Mouse (Mus musculus): ENCODE measurements around the gene Dnmt3c. TPM values are rescaled to one million over a fixed set of nuclear protein-coding genes. Genes with fewer than 3 reads are reported as not detected.
"Not testable (repeated sequence)": the region's sequence is repeated elsewhere in the genome, so short reads cannot be mapped to it uniquely, and the experiment has no call there.

The Dnmt3c gene
- 0.06 and 0.10 TPM in 2 replicates for polyA plus RNA-seq (2012; rRNA removed)

GRCm38 (mm10) chr2:153696352-153696751 lies at the start of gene Dnmt3c:
Gene Dnmt3c (plus strand): TSS chr2:153696652.
- H3K27me3 ChIP-seq (ENCODE audit: control insufficient read depth, insufficient read depth, low read length) = no peaks in the 10 kb centered on the region
- no peak for TF ChIP-seq CTCF (IDR thresholded peaks at IDR 0.05; ENCODE audit: borderline replicate concordance, insufficient read depth, low read depth, low read length)
- H3K27ac ChIP-seq (ENCODE audit: insufficient read depth, low read length) = no peak within 1 kb of the TSS
- DNase-seq = no peak
- no peak within 1 kb of the TSS for H3K4me3 ChIP-seq (replicated peaks; ENCODE audit: insufficient read depth, low read depth, low read length)
- H3K4me1 ChIP-seq (ENCODE audit: control insufficient read depth, insufficient read depth, low read length) = no peaks in the 10 kb centered on the region

- TF ChIP-seq CTCF (IDR thresholded peaks at IDR 0.05; ENCODE audit: borderline replicate concordance, insufficient read depth, low read depth, low read length) = no peak
- no peak for TF ChIP-seq POLR2A (IDR thresholded peaks at IDR 0.05; ENCODE audit: borderline replicate concordance, insufficient read depth, low read length)
- Histone ChIP-seq H3K4me1 (ENCODE audit: control insufficient read depth, insufficient read depth, low read length) (peaks cover 5% of the 10 kb centered on the region; the same call in 1 of the 2 replicates), H3K27me3 (ENCODE audit: control insufficient read depth, insufficient read depth, low read length) (no peaks in the 10 kb centered on the region), H3K27ac (ENCODE audit: insufficient read depth, low read length) (no peak overlapping the region), H3K4me3 (replicated peaks; ENCODE audit: insufficient read depth, low read depth, low read length) (peak overlapping the region; percentile 63)
- DNase-seq = no peak
- WGBS = 17% methylated on average over 14 of the region's 14 CpGs
Measured at GRCm38 (mm10) chr2:153648773-153649297, 47.6 kb upstream of the Dnmt3c start.

- no peak; the same call in 1 of the 2 replicates for TF ChIP-seq POLR2A (IDR thresholded peaks at IDR 0.05; ENCODE audit: borderline replicate concordance, insufficient read depth, low read length)
- TF ChIP-seq CTCF (IDR thresholded peaks at IDR 0.05; ENCODE audit: borderline replicate concordance, insufficient read depth, low read depth, low read length) = no peak
- under 1% methylated on average over 92 of the region's 93 CpGs for WGBS
- DNase-seq = peak; percentile 61 to 72
- peak within 1 kb of the TSS; percentile 63 for H3K4me3 ChIP-seq (replicated peaks; ENCODE audit: insufficient read depth, low read depth, low read length)
- H3K27me3 ChIP-seq (ENCODE audit: control insufficient read depth, insufficient read depth, low read length) = no peaks in the 10 kb centered on the region
- no peak within 1 kb of the TSS for H3K27ac ChIP-seq (ENCODE audit: insufficient read depth, low read length)
- peaks cover 5% of the 10 kb centered on the region; the same call in 1 of the 2 replicates for H3K4me1 ChIP-seq (ENCODE audit: control insufficient read depth, insufficient read depth, low read length)
Measured at GRCm38 (mm10) chr2:153649298-153650013, 47.0 kb upstream of the Dnmt3c start, which contains the start of gene Dnmt3b. Gene Dnmt3b (plus strand): TSS chr2:153649450.

- peak; percentile 13 to 21 for DNase-seq
- no peak for TF ChIP-seq CTCF (IDR thresholded peaks at IDR 0.05; ENCODE audit: borderline replicate concordance, insufficient read depth, low read depth, low read length)
- TF ChIP-seq POLR2A (IDR thresholded peaks at IDR 0.05; ENCODE audit: borderline replicate concordance, insufficient read depth, low read length) = no peak
- peaks cover 5% of the 10 kb centered on the region; the same call in 1 of the 2 replicates for H3K4me1 ChIP-seq (ENCODE audit: control insufficient read depth, insufficient read depth, low read length)
- H3K4me3 ChIP-seq (replicated peaks; ENCODE audit: insufficient read depth, low read depth, low read length) = peak overlapping the region; percentile 63
- H3K27me3 ChIP-seq (ENCODE audit: control insufficient read depth, insufficient read depth, low read length) = no peaks in the 10 kb centered on the region
- no peak overlapping the region for H3K27ac ChIP-seq (ENCODE audit: insufficient read depth, low read length)
- WGBS = 7% methylated on average over 28 of the region's 28 CpGs
Measured at GRCm38 (mm10) chr2:153650014-153650687, 46.3 kb upstream of the Dnmt3c start.

- Histone ChIP-seq H3K27ac (ENCODE audit: insufficient read depth, low read length) (no peak overlapping the region), H3K4me3 (replicated peaks; ENCODE audit: insufficient read depth, low read depth, low read length) (no peak overlapping the region), H3K4me1 (ENCODE audit: control insufficient read depth, insufficient read depth, low read length) (peaks cover 5% of the 10 kb centered on the region; the same call in 1 of the 2 replicates), H3K27me3 (ENCODE audit: control insufficient read depth, insufficient read depth, low read length) (no peaks in the 10 kb centered on the region)
- no peak for TF ChIP-seq CTCF (IDR thresholded peaks at IDR 0.05; ENCODE audit: borderline replicate concordance, insufficient read depth, low read depth, low read length)
- no peak for TF ChIP-seq POLR2A (IDR thresholded peaks at IDR 0.05; ENCODE audit: borderline replicate concordance, insufficient read depth, low read length)
- DNase-seq = no peak
- 77% methylated on average over 3 of the region's 3 CpGs for WGBS
Measured at GRCm38 (mm10) chr2:153651681-153652080, 44.8 kb upstream of the Dnmt3c start.

GRCm38 (mm10) chr2:153657659-153658058 lies 38.8 kb upstream of the Dnmt3c start:
- not testable (repeated sequence) for H3K4me1 ChIP-seq (ENCODE audit: control insufficient read depth, insufficient read depth, low read length); DNase-seq; H3K4me3 ChIP-seq (replicated peaks; ENCODE audit: insufficient read depth, low read depth, low read length); H3K27me3 ChIP-seq (ENCODE audit: control insufficient read depth, insufficient read depth, low read length); H3K27ac ChIP-seq (ENCODE audit: insufficient read depth, low read length)
- WGBS = 87% methylated on average over 8 of the region's 8 CpGs

GRCm38 (mm10) chr2:153660616-153661015 lies 35.8 kb upstream of the Dnmt3c start:
- no peaks in the 10 kb centered on the region for H3K27me3 ChIP-seq (ENCODE audit: control insufficient read depth, insufficient read depth, low read length)
- 34% methylated on average over 3 of the region's 3 CpGs for WGBS

GRCm38 (mm10) chr2:153665401-153665800 lies 31.1 kb upstream of the Dnmt3c start:
- no peak for TF ChIP-seq CTCF (IDR thresholded peaks at IDR 0.05; ENCODE audit: borderline replicate concordance, insufficient read depth, low read depth, low read length)

More at GRCm38 (mm10) chr2:153660616-153661015, 35.8 kb upstream of the Dnmt3c start:
- TF ChIP-seq POLR2A (IDR thresholded peaks at IDR 0.05; ENCODE audit: borderline replicate concordance, insufficient read depth, low read length) = no peak
- no peak for TF ChIP-seq CTCF (IDR thresholded peaks at IDR 0.05; ENCODE audit: borderline replicate concordance, insufficient read depth, low read depth, low read length)
- DNase-seq = no peak
- Histone ChIP-seq H3K4me1 (ENCODE audit: control insufficient read depth, insufficient read depth, low read length) (no peaks in the 10 kb centered on the region), H3K4me3 (replicated peaks; ENCODE audit: insufficient read depth, low read depth, low read length) (no peak overlapping the region), H3K27ac (ENCODE audit: insufficient read depth, low read length) (no peak overlapping the region)

More at GRCm38 (mm10) chr2:153665401-153665800, 31.1 kb upstream of the Dnmt3c start:
- H3K4me1 ChIP-seq (ENCODE audit: control insufficient read depth, insufficient read depth, low read length) = no peaks in the 10 kb centered on the region
- H3K4me3 ChIP-seq (replicated peaks; ENCODE audit: insufficient read depth, low read depth, low read length) = no peak overlapping the region
- WGBS = 76% methylated on average over 7 of the region's 7 CpGs
- DNase-seq = no peak
- no peaks in the 10 kb centered on the region for H3K27me3 ChIP-seq (ENCODE audit: control insufficient read depth, insufficient read depth, low read length)
- H3K27ac ChIP-seq (ENCODE audit: insufficient read depth, low read length) = no peak overlapping the region
